Mouse (Mus musculus) forebrain, embryonic 12.5 days (tissue): ENCODE data around the gene 1810024B03Rik. TPM values are rescaled to one million over a fixed set of nuclear protein-coding genes. Genes with fewer than 3 reads are reported as not detected.
"Not testable (repeated sequence)": the region's sequence is repeated elsewhere in the genome, so short reads cannot be mapped to it uniquely, and the experiment has no call there.

Experiments used
- ATAC-seq: fragments of 200-750 bp; cut with Nextera tagmentation; 2 replicates; pipeline ENCODE4 v1.8.0; 2017; ENCODE audit warnings: moderate TSS enrichment; ENCODE audit not compliant: low FRiP score
- H3K27ac ChIP-seq: fragments of 300-500 bp; sonication (generic); 2 replicates; pipeline ENCODE4 v1.5.1; 2016; ENCODE audit warnings: mild to moderate bottlenecking
- H3K27me3 ChIP-seq: fragments of 300-500 bp; sonication (generic); 2 replicates; pipeline ENCODE4 v1.6.1; 2016; ENCODE audit warnings: mild to moderate bottlenecking
- H3K36me3 ChIP-seq: fragments of 300-500 bp; sonication (generic); replicated peaks from 2 replicates; pipeline ENCODE4 v1.6.1; 2016; ENCODE audit warnings: mild to moderate bottlenecking
- H3K4me1 ChIP-seq: fragments of 300-500 bp; sonication (generic); 2 replicates; pipeline ENCODE4 v1.6.1; 2016
- H3K4me2 ChIP-seq: fragments of 300-500 bp; sonication (generic); 2 replicates; pipeline ENCODE4 v1.6.1; 2016; ENCODE audit warnings: mild to moderate bottlenecking, moderate library complexity
- H3K4me3 ChIP-seq: fragments of 300-500 bp; sonication (generic); replicated peaks from 2 replicates; pipeline ENCODE4 v1.5.1; 2016; ENCODE audit warnings: mild to moderate bottlenecking
- H3K9ac ChIP-seq: fragments of 300-500 bp; sonication (generic); 2 replicates; pipeline ENCODE4 v1.6.1; 2016; ENCODE audit warnings: mild to moderate bottlenecking
- H3K9me3 ChIP-seq: fragments of 300-500 bp; sonication (generic); 2 replicates; pipeline ENCODE4 v1.6.1; 2016
- WGBS: fragments of 180-500 bp; shearing (Covaris S2); methylation state at CpG from one replicate; pipeline ENCODE4 v1.1.7; 2016; 5-methylcytosine and 5-hydroxymethylcytosine counted together
- polyA plus RNA-seq: library from polyadenylated mRNA; unstranded; fragments of >200 nt; fragmentation: Nextera tagmentation; extraction: Ambion mirVana; gene quantifications from 2 replicates; pipeline ENCODE4 v1.2.1, GENCODE M21; 2016

The 1810024B03Rik gene
- polyA plus RNA-seq, 1 experiment from 2014 or later, result 3.1 TPM

- Histone ChIP-seq H3K4me1 (no peaks in the 10 kb centered on the region), H3K27ac (no peak overlapping the region), H3K4me2 (no peak overlapping the region), H3K9me3 (no peaks in the 10 kb centered on the region), H3K36me3 (peaks cover 92% of the 10 kb centered on the region), H3K27me3 (no peaks in the 10 kb centered on the region), H3K9ac (no peak overlapping the region), H3K4me3 (no peak overlapping the region)
- ATAC-seq, result no peak
- 97% methylated on average over 11 of the region's 11 CpGs for WGBS
Observed at GRCm38 (mm10) chr2:127237897-127238610, 30.0 kb upstream of the 1810024B03Rik start.

DNA sequence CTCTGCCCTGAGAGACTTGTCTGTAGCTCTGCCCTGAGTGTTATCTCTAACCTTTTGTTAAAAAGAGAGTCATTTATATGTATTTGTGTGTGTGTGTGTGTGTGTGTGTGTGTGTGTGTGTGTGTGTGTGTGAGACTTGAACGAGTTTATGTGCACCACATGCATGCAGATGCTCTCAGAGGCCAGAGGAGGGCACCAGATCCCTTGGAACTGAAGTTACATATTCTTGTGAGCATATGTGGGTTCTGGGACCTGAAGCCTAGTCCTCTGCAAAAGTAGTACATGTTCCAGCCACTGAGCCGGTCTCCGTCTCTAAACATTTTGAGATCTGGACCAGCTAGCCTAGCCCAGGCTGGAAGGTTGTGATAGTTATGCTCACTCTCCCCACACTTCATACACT, 17.2 kb upstream of the 1810024B03Rik start:
- Histone ChIP-seq H3K4me1 (no peaks in the 10 kb centered on the region), H3K27ac (no peak overlapping the region), H3K4me2 (no peak overlapping the region), H3K27me3 (no peaks in the 10 kb centered on the region), H3K9ac (no peak overlapping the region), H3K36me3 (peaks cover 94% of the 10 kb centered on the region), H3K4me3 (no peak overlapping the region), H3K9me3 (no peaks in the 10 kb centered on the region)
- ATAC-seq, result no peak
- WGBS, result 97% methylated on average over 3 of the region's 3 CpGs

DNA sequence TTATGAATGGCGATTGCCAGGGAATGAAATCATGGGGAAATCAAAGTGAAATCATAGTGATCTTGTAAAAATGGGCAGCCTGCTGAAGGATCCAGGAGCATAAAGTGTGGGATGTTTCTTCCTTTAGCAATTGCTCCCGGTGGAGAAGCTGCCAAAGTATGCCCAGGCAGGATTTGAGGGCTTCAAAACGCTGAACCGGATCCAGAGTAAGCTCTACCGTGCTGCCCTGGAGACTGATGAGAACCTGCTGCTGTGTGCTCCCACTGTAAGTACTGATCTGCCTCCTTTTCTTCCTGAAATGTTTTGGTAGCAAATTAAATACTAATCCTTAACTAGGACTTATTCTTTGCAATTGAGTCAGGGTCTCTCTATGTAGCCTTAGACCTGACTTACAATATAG, 9.7 kb upstream of the 1810024B03Rik start:
- Histone ChIP-seq H3K4me3 (no peak overlapping the region), H3K27me3 (no peaks in the 10 kb centered on the region), H3K36me3 (peaks cover 97% of the 10 kb centered on the region), H3K9me3 (no peaks in the 10 kb centered on the region), H3K4me1 (no peaks in the 10 kb centered on the region), H3K9ac (no peak overlapping the region), H3K27ac (no peak overlapping the region), H3K4me2 (no peak overlapping the region)
- WGBS, result 97% methylated on average over 5 of the region's 5 CpGs
- ATAC-seq, result no peak

GRCm38 (mm10) chr2:127210701-127211100, 2.6 kb upstream of the 1810024B03Rik start:
- H3K36me3 ChIP-seq, result peaks cover 54% of the 10 kb centered on the region
- no peaks in the 10 kb centered on the region for H3K27me3 ChIP-seq
- H3K4me2 ChIP-seq, result no peak overlapping the region
- 94% methylated on average over 11 of the region's 11 CpGs for WGBS
- H3K9me3 ChIP-seq, result no peaks in the 10 kb centered on the region
- no peak overlapping the region for H3K27ac ChIP-seq
- H3K4me1 ChIP-seq, result peaks cover 21% of the 10 kb centered on the region
- no peak overlapping the region for H3K9ac ChIP-seq
- no peak overlapping the region for H3K4me3 ChIP-seq
- ATAC-seq, result no peak

GRCm38 (mm10) chr2:127208452-127208769, 331 bp upstream of the 1810024B03Rik start:
- Histone ChIP-seq H3K27me3 (no peaks in the 10 kb centered on the region), H3K9me3 (no peaks in the 10 kb centered on the region), H3K4me1 (peaks cover 21% of the 10 kb centered on the region), H3K4me3 (peak overlapping the region; percentile 90), H3K9ac (peak overlapping the region; percentile 83), H3K27ac (peak overlapping the region; percentile 69), H3K36me3 (peaks cover 34% of the 10 kb centered on the region), H3K4me2 (peak overlapping the region; percentile 85)
- ATAC-seq, result no peak; the same call in 1 of the 2 replicates
- under 1% methylated on average over 17 of the region's 17 CpGs for WGBS

DNA sequence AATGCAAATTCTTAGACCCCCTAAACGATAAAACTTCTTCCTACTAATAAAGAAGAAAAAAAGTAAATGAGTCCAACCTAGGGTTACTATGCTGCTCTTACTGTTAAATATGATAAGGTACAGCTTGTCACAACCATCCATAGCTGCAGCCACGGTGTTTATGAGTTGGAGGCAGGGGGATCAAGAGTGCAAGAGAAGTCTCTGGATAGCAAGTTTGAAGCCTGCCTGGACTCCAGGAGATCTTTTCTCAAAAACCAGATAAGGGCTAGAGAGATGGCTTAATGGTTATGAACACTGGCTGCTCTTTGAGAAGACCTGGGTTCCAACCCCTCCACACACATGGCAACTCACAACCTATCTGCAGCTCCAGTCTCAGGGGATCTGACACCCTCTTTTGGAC, 1.2 kb downstream of the 1810024B03Rik start:
- H3K4me3 ChIP-seq, result no peak overlapping the region
- H3K4me1 ChIP-seq, result peaks cover 21% of the 10 kb centered on the region
- H3K27ac ChIP-seq, result no peak overlapping the region
- ATAC-seq, result no peak
- H3K36me3 ChIP-seq, result peaks cover 25% of the 10 kb centered on the region
- WGBS, result 96% methylated on average over 2 of the region's 2 CpGs
- H3K4me2 ChIP-seq, result no peak overlapping the region
- no peak overlapping the region for H3K9ac ChIP-seq
- no peaks in the 10 kb centered on the region for H3K9me3 ChIP-seq
- H3K27me3 ChIP-seq, result no peaks in the 10 kb centered on the region

DNA sequence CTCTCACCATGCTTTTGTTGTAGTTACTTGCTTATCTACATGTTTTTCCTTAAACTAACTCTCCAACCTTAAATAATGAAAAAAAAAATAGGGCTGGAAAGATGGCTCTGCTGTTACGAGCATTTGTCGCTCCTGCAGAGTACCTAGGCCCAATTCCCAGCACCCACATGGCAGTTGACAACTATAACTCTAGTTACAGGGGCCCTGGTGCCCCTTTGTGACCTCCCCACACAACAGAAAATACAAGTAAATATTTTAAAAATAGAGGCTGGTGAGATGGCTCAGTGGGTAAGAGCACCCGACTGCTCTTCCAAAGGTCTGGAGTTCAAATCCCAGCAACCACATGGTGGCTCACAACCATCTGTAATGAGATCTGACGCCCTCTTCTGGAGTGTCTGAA, 2.1 kb downstream of the 1810024B03Rik start:
- not testable (repeated sequence) for ATAC-seq, H3K27ac ChIP-seq, H3K4me3 ChIP-seq, H3K4me2 ChIP-seq, H3K27me3 ChIP-seq, H3K9ac ChIP-seq, H3K9me3 ChIP-seq
- H3K36me3 ChIP-seq, result peaks cover 18% of the 10 kb centered on the region
- H3K4me1 ChIP-seq, result peaks cover 21% of the 10 kb centered on the region
- WGBS, result 87% methylated on average over 4 of the region's 4 CpGs

GRCm38 (mm10) chr2:127204932-127205331, 3.1 kb downstream of the 1810024B03Rik start:
- H3K9ac ChIP-seq, result no peak overlapping the region
- H3K4me2 ChIP-seq, result no peak overlapping the region
- peaks cover 18% of the 10 kb centered on the region for H3K36me3 ChIP-seq
- no peak overlapping the region for H3K27ac ChIP-seq
- H3K27me3 ChIP-seq, result no peaks in the 10 kb centered on the region
- no peak overlapping the region for H3K4me3 ChIP-seq
- ATAC-seq, result no peak
- 33% methylated on average over 3 of the region's 3 CpGs for WGBS
- peaks cover 19% of the 10 kb centered on the region for H3K4me1 ChIP-seq
- H3K9me3 ChIP-seq, result no peaks in the 10 kb centered on the region

DNA sequence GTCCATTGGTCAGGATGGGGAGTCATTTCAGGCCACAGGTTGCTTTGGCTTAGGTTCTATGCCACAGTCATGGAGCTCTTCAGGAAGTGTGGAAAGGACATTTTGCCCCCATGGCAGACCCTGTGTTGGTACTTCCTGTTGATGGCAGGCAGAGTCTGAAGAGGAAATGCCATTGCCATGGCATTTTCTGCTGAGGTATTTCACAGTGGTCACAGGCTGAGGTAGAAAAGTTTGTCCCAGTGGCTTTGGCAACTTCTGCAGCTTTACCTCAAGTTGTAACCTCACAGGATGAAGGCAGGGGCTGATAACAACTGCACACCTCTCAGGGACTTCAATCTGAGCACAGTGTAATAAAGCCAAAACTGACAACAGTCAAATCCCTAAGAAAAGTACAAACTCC, 18.5 kb downstream of the 1810024B03Rik start:
- no peak overlapping the region for H3K4me3 ChIP-seq
- H3K36me3 ChIP-seq, result no peaks in the 10 kb centered on the region
- no peak for ATAC-seq
- H3K27ac ChIP-seq, result no peak overlapping the region
- H3K9me3 ChIP-seq, result no peaks in the 10 kb centered on the region
- peaks cover 20% of the 10 kb centered on the region; the same call in 1 of the 2 replicates for H3K27me3 ChIP-seq
- H3K4me2 ChIP-seq, result no peak overlapping the region
- H3K4me1 ChIP-seq, result no peaks in the 10 kb centered on the region
- no peak overlapping the region for H3K9ac ChIP-seq

GRCm38 (mm10) chr2:127182598-127183381, 25.3 kb downstream of the 1810024B03Rik start:
- peak; percentile 100 for ATAC-seq
- peak overlapping the region; percentile 95 for H3K27ac ChIP-seq
- 1% methylated on average over 17 of the region's 17 CpGs for WGBS

DNA sequence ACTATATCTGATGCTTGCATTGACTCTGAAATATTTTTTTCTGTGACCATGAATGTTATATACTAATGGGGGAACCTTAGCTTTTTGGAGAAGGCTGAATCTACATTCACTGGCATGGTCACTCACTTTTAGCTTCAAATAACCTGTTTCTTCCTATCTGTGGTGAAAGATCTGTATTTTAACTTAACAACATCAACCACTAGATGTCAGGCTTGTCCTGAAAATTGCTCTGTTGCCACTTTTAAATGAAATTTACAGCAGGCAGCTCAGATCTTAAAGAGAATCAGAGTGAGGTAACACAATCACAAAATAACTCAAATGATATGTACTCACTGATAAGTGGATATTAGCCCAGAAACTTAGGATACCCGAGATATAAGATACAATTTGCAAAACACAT, 41.8 kb downstream of the 1810024B03Rik start:
- 8% methylated on average over 1 of the region's 1 CpGs for WGBS
- not testable (repeated sequence) for H3K4me3 ChIP-seq, H3K36me3 ChIP-seq, H3K9me3 ChIP-seq, ATAC-seq, H3K27ac ChIP-seq, H3K9ac ChIP-seq, H3K27me3 ChIP-seq, H3K4me1 ChIP-seq, H3K4me2 ChIP-seq

More at GRCm38 (mm10) chr2:127182598-127183381, 25.3 kb downstream of the 1810024B03Rik start:
- H3K9ac ChIP-seq, result peak overlapping the region; percentile 72
- H3K9me3 ChIP-seq, result no peaks in the 10 kb centered on the region
- peaks cover 8% of the 10 kb centered on the region for H3K4me1 ChIP-seq
- peaks cover 18% of the 10 kb centered on the region; the same call in 1 of the 2 replicates for H3K27me3 ChIP-seq
- peak overlapping the region; percentile 51 for H3K4me3 ChIP-seq
- H3K36me3 ChIP-seq, result no peaks in the 10 kb centered on the region
- H3K4me2 ChIP-seq, result peak overlapping the region; percentile 68

DNA sequence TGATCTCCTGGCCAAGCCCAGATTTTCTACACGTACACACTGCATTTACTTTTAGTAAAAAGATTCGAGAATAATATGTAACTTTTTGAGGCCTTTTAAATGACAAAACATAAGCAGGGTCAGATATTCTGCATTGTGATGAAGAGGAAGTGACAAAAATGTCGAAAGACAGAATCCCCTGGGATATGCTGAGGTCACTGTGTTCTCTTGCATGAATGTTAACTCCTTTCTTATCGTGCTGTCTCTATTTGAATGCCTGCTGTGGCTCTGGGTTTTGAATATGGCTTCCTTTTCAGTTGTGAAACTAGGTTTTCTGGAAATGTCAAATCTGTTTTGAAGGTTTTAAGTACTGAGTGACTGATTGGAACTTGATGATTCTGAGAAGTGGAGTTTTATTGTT, 42.4 kb downstream of the 1810024B03Rik start:
- H3K4me2 ChIP-seq, result no peak overlapping the region
- no peaks in the 10 kb centered on the region for H3K4me1 ChIP-seq
- no peak for ATAC-seq
- H3K9me3 ChIP-seq, result no peaks in the 10 kb centered on the region
- peaks cover 4% of the 10 kb centered on the region; the same call in 1 of the 2 replicates for H3K27me3 ChIP-seq
- H3K27ac ChIP-seq, result no peak overlapping the region
- H3K9ac ChIP-seq, result no peak overlapping the region
- H3K36me3 ChIP-seq, result no peaks in the 10 kb centered on the region
- no peak overlapping the region for H3K4me3 ChIP-seq
- WGBS, result 73% methylated on average over 4 of the region's 4 CpGs

DNA sequence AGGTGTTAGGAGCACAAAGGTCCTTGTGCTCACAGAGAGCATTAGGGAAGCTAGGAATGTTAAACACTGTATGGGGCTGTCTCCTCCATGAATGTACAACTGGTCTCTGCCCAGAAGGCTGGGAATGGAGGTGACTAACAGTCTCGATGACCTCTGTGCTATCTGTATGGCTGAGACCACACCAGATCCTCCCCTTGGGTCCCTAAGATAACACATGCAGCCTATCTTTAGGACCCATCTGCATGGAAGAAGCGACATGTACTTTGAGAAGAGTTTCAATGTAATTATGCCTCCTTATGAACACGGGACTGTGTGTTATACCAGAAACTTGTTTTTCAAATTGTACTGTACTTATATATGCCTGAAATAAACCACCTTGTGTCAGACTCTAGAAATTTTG, 62.4 kb downstream of the 1810024B03Rik start:
- Histone ChIP-seq H3K36me3 (peaks cover 10% of the 10 kb centered on the region), H3K9ac (no peak overlapping the region), H3K4me3 (no peak overlapping the region), H3K27ac (no peak overlapping the region), H3K4me2 (no peak overlapping the region), H3K27me3 (no peaks in the 10 kb centered on the region), H3K4me1 (peaks cover 18% of the 10 kb centered on the region), H3K9me3 (no peaks in the 10 kb centered on the region)
- WGBS, result 90% methylated on average over 3 of the region's 3 CpGs
- no peak for ATAC-seq
